Mouse (Mus musculus) adrenal gland, postnatal 25 days (tissue): ENCODE data around the gene 2310011J03Rik. TPM values are rescaled to one million over a fixed set of nuclear protein-coding genes. Genes with fewer than 3 reads are reported as not detected.

Experiments
- DNase-seq: peaks from one replicate; pipeline ENCODE4 v3.0.0; 2021; ENCODE audit warnings: mixed read lengths
- total RNA-seq: library from RNA; stranded (reverse); gene quantifications from 2 replicates; pipeline ENCODE4 v1.2.3, GENCODE M21; 2021

The 2310011J03Rik gene
- total RNA-seq, 1 experiment from 2014 or later: 33.5 TPM

DNA sequence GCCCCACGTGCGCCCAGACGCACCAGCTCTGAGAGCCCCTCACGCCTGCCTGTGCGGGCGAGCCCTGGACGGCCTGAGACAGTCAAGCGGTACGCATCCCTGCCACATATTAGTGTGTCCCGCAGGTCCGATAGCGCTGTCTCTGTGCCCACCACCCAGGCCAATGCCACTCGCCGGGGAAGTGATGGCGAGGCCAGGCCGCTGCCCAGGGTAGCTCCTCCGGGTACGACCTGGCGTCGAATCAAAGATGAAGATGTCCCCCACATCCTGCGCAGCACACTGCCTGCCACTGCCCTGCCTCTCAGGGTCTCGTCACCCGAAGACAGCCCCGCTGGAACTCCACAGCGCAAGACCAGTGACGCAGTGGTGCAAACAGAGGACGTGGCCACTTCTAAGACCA is 5.0 kb downstream of the 2310011J03Rik start:
- no peak for DNase-seq

DNA sequence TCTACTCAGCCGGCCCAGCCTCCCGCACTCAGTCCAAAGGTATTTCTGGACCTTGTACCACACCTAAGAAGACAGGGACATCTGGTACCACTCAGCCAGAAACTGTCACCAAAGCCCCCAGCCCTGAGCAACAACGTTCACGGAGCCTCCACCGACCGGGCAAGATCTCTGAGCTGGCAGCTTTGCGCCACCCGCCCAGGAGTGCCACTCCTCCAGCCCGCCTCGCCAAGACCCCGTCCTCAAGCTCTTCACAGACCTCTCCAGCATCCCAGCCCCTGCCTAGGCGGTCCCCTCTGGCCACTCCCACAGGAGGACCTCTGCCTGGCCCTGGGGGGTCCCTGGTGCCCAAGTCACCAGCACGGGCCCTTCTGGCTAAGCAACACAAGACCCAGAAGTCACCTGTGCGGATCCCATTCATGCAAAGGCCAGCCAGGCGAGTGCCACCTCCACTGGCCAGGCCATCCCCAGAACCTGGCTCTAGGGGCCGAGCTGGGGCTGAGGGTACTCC is 5.8 kb downstream of the 2310011J03Rik start:
- no peak for DNase-seq

DNA sequence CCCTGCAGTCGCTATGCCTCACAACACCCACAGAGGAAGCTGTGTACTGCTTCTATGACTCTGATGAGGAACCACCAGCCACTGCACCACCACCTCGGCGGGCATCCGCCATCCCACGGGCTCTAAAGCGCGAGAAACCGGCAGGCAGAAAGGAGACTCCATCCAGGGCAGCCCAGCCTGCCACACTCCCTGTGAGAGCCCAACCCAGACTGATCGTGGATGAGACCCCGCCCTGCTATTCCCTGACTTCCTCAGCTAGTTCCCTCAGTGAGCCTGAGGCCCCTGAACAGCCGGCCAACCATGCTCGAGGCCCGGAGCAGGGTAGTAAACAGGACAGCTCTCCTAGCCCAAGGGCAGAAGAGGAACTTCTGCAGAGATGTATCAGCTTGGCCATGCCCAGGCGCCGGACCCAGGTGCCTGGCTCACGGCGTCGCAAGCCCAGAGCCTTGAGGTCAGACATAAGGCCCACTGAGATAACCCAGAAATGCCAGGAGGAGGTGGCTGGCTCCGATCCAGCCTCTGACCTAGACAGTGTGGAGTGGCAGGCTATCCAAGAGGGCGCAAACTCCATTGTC is 6.6 kb downstream of the 2310011J03Rik start:
- DNase-seq: no peak

DNA sequence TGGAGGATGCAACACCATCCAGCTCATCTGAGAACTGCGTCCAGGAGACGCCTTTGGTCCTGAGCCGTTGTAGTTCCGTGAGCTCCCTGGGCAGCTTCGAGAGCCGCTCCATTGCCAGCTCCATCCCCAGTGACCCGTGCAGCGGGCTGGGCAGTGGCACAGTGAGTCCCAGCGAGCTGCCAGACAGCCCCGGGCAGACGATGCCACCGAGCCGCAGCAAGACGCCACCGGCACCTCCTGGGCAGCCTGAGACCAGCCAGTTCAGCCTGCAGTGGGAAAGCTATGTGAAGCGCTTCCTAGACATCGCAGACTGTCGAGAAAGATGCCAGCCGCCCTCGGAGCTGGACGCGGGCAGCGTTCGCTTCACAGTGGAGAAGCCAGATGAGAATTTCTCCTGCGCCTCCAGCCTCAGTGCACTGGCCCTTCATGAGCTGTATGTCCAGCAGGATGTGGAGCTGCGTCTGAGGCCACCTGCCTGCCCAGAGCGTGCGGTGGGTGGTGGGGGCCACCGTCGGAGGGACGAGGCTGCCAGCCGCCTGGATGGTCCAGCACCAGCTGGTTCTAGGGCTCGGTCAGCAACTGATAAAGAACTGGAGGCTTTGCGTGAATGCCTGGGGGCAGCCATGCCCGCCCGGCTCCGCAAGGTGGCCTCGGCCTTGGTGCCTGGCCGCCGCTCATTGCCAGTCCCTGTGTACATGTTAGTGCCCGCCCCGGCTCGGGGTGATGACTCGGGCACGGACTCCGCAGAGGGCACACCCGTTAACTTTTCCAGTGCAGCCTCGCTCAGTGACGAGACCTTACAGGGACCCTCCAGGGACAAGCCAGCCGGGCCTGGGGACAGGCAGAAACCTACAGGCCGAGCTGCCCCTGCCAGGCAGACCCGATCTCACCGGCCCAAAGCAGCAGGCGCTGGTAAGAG is 7.5 kb downstream of the 2310011J03Rik start:
- DNase-seq: no peak

DNA sequence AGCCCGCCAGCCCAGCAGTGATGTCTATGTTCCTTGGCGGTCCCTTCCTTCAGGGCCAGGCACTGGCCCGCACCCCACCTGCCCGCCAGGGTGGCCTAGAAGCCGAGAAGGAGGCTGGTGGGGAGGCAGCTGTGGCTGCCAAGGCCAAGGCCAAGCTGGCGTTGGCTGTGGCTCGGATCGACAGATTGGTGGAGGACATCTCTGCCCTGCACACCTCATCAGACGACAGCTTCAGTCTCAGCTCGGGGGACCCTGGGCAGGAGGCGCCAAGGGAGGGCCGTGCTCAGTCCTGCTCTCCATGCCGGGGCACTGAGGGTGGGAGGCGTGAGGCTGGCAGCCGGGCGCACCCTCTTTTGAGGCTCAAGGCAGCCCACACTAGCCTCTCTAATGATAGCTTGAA is 8.8 kb downstream of the 2310011J03Rik start:
- no peak for DNase-seq

DNA sequence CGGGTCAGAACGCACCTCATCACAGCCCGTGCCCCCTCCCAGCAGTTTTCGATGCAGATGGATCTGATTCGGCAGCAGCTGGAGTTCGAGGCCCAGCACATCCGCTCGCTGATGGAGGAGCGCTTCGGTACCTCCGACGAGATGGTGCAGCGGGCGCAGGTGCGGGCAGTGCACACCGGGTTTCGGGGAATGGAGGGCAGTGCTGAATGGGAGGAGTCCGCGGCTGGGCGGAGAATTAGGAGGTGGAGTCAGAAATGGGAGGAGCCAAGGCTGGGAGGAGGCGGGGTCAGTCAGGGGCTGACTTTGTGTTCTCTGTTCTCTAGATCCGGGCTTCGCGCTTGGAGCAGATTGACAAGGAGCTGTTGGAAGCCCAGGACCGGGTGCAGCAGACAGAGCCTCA is 15.5 kb downstream of the 2310011J03Rik start:
- no peak for DNase-seq

DNA sequence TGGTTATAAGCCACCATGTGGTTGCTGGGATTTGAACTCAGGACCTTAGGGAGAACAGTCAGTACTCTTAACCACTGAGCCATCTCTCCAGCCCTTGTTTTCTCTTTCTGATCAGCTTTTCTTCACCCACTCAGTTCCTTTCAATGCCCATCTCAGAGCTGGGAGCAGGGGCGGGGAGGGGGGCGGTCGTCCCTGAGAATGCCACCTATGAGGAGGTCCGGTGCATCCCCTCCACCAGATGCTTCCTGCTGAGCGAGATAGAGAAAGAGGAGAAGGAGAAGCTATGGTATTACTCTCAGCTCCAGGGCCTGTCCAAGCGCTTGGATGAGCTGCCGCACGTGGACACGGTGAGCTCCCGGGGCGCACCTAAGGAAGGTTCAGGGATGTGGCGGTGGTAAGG is 15.9 kb downstream of the 2310011J03Rik start:
- no peak for DNase-seq

DNA sequence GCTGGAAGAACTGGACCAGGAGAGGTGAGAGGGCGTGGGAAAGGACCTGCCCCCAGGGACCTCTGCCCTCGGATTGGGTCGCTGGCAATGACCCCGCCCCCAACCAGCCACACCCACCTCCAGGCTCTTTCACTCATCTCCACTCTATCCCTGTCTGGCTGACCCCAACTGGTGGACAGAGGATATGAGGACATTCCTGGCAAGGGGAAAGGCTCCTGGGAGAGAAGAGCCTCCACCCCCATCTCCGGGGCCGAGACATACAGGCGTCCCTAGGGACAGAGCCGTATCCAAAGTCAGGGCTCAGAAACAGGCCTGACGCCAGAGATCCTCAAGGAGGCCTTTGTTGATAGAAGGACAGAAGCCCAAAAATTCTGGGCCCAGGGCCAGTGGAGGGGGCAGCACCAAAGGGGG is 17.9 kb downstream of the 2310011J03Rik start:
- peak; percentile 63 for DNase-seq

DNA sequence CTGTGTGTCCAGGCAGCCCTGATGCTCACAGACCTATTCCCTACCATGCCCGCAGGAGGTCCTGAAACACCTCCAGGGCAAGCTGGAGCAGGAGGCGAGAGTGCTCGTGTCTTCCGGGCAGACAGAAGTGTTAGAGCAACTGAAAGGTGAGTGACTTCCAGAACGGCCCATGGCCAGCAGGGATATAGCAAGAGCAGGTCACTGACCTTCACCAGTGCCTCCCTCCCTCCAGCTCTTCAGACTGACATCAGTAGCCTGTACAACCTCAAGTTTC is 18.3 kb downstream of the 2310011J03Rik start:
- DNase-seq: no peak

DNA sequence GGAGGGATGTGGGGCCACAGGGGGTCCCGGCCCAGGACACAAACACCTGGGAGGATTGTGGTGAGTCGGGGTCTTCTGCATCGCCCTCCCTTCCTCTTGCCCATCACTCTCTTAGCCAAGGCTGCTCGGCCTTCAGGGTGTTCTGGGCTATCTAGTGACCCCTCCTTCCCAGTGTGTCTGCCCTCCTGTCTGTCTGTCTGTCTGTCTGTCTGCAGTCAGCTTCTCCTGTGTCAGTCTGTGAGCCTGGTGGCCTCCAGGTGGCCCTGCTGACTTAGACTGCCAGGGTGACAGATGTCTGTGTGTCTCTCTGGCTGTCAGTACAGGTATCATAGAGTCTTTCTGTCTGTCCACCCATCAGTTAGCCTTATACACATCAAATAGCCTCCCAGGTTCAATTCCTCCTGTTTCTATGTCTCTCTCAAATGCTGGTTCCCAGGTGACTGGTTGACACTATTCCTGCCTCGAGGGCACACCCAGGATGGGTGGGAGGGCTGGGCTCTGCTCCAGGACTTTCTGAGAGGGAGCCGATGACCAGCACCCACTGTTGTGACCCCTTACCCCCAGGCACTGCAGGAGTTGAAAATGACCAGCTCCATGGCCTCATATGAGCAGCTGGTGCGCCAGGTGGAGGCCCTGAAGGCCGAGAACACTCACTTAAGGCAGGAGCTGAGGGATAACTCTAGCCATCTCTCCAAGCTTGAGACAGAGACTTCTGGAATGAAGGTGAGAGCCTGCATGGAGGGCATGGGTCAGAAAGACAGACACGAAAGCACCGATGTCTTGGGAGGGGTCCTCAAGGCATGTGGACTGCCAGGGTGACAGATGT is 18.9 kb downstream of the 2310011J03Rik start:
- DNase-seq: no peak

DNA sequence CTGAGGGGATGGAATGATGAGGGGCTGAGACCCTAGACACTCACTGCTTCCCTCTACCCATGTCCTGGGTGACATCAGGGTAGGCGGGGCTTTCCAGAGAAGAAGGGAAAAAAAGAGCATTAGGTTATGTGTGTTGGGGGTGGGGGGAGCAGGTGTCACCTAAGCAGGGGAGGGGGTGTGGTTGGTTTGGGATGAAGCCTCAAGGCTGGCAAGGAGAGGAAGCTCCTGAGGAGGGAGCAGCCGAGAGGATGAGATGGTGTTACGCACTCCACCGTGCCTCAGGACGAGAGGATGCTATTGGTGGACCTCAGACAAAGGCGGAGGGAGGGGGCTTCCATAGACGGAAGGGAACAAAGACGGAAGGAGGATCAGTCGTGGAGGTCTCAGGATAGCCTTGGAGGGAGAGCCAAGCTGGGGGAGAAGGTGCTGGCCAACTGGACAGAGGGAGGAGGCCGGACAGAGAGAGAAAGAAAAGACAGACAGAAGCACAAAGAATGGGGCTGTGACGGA is 19.6 kb downstream of the 2310011J03Rik start:
- no peak for DNase-seq

DNA sequence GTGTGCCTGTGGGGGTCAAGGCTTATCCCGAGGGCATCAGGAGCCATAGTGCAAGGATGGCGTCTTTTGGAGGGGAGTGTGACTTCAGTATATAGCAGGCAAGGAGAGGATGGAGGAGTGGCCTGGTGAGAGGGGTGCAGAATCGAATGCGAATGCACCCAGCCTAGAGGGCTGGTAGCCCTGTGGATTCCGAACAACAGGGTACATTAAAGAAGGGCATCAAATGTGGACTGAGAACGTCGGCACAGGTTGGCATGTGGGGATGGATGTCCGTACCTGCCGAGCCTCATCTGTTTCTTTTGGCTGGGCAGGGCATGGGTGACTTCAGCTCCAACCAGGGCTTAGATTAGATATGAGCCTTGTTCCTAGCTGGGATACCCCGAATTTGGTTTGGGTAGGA is 20.5 kb downstream of the 2310011J03Rik start:
- no peak for DNase-seq

DNA sequence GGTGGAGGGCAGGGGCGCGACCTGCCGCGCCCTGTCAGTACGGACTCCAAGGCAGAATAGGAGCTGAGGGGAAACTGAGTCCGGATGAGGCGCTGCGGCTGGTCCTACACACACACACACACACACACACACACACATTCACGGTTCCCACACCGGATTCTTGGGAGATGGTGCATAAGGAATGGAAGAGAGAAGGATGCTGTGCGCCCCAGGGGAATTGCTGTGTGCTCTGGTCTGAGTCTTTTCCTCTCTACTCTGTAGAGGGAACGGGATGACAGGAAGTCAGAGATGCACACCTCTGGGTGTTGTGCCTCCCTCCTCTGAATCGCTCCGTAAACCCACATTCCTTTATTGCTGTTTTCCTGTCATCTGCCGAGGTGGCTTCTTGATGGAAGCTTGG is 21.0 kb downstream of the 2310011J03Rik start:
- DNase-seq: no peak

DNA sequence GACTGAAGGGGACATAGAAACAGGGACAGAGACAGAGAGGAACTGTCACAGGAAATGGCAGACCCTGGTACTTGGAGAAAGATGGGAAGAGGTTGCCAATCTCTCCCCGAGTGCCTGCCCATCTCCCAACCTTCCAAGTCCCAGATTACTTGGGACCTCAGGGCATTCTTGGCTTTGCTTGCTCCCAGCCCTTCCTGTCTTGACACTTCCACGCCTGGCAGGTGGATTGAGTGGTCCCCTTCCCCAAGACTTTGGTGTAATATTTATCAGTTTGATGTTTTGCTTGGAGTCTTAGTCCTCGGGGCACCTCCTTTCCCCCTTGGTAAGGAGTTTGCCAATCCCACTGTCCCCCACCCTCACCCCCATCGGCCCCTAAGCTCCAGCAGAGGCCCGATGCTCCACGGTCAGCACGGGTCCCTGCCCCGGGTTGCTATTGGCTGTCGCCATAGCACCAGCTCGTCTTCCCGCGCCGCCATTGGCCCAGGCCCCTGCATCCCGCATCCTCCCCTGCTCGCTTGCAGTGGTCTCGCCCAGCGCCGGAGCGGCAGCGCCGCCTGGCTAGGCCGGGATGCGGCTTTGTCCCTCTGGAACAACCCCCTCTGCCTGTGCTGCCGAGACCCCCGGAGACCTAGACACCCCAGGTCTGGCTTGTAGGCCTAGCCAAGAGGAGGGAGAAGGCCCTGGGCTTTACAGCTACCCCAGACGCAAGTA is 21.6 kb downstream of the 2310011J03Rik start:
- peak; percentile 66 for DNase-seq

DNA sequence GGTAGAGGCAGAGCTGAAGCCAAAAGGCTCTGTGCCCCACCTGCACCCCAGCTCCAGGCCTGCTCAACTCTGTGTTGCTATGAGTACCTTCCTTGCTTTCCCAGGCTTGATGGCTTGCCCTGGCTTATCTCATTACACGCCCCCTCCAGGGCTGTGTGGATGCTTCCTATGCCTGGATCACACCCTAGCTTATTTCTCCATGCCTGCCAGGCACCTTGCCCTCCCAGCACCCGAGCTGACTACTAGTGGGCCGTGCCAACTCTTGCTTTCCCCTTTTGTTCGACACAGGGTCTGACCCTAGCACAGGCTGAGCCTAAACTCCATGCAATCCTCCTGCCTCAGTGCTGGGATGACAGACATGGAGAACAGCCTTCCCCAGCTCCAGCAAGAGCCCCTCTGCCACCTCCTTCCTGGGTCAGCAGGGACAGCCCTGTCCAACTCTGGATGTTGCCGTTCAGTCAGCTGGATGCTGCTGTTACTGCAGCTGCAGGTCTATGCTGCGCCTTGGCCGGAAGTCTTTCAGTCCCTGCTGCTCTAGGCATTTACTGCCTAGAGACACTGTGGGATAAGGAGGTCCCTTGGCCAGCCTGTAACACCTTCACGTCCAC is 22.7 kb downstream of the 2310011J03Rik start:
- DNase-seq: no peak

DNA sequence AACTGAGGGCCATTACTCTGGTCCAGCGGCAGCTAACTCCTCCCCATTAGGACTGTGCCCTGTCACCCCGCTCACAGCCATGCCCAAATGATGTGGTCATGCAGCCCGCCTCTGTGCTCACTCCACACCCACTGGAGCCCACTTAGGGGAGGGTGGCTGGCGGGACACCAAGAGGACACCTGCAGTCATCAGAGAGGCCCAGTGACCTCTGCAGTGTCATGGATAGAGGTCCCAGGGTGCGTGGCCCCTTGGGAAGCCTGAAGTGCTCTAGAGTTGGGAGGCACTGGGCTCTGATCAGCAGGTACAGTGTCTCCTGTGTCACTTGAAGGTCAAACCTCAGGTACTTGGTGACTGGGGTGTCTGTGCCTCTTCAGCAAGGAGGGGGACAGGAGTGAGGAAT is 23.5 kb downstream of the 2310011J03Rik start:
- DNase-seq: no peak

DNA sequence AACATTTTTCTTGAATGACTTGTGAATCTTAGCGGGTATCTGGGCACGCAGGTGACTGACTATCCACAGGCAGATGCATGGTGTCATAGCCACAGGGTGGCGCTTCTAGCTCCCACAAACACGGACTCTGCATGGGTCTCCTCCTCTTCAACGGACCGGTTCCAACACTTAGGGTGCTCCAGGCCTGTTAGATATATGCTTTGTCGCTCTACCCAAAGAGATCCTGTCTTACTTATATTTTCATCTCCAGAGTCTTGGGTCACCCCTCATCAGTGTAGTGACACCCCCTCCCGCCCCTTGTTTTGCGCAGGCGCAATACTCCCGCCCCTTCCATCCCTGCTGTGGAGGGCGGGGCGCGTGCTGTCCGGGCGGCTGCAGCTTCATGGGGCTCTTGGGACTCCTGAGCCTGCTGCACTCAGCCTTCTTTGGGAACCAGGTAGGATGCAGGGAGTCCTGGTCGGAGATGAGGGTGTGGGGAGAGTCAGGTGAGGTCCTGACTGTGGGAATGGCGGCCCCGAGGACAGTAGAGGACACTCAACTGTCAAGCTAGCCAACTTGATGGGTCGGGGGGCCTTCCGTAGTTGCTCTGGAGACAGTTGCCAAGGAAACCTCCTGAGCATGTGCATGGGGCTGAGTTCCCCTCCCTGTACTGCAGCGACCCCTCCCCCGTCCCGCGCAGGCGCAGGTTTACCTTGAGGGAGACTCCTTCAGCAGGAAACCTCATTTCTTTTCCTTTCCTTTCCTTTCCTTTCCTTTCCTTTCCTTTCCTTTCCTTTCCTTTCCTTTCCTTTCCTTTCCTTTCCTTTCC is 24.5 kb downstream of the 2310011J03Rik start, which contains the start of gene Apc2:
Gene Apc2, plus strand, starts transcription at position 360 of the 808 bp plus-strand sequence.
- DNase-seq: peak; percentile 75

DNA sequence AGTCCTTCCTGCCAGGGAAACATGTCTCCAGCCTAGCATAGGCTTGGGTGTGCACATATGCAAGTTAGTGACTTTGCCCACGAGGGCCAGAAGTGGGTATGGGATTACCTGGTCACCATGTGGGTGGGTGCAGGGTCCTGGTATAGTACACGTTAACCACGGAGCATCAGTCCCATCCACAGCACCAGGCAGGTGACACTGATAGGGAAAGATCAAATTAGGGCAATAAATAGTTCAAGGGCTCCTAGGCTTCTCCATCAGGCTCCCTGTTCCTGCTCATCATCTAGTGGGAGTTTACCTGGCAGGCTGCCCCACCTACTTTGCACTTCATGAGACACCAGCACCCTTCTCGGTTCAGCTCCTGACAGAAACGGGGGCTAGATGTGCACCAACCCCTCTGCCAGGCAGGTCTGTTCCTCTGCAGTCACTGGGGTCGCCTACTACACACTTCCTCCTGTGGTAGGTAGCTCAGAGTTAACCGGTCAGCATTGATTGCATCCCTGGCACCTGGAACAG is 25.5 kb downstream of the 2310011J03Rik start:
- DNase-seq: no peak

DNA sequence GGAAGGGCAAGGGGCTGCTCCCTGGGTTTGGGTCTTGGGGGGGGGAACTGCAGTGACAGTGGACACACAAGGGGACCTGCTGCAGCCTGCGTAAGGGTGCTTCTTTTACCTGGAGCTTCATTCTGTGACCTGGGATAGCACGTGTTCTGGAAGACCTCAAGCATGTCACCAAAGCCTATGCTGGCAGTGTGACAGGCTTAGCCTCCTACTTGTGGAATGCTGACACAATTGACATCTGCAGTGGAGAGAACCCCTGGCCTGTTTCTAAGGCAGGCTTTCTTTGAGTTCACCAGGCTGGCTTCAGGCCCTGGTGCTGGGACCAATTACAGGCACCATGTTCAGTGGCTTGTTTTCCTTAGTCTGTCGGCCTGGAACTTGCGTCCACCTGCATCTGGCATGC is 26.0 kb downstream of the 2310011J03Rik start:
- DNase-seq: no peak

DNA sequence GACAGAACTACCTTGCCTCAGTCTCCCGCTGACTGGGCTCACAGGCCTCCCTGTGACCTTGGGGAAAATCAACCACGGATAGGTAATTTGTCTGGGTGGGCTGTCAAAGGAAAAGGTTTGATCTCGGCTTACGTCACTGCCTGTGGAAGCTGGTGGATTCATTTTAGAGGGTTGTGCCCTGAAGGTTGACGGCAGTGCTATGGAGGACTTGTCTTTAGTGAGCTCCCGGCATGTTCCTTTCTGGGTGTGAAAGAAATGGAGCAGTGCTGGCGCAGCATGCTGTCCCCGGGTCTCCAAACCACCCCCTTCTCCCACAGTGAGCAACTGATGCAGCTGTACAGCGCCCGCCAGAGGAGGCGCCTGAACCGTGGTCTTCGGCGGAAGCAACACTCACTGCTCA is 27.0 kb downstream of the 2310011J03Rik start:
- no peak for DNase-seq
